Mouse (Mus musculus) duodenum, adult 2 months (tissue): ENCODE data around the gene Crb1. TPM values are rescaled to one million over a fixed set of nuclear protein-coding genes. Genes with fewer than 3 reads are reported as not detected.

ENCODE experiments used
- polyA plus RNA-seq: library from polyadenylated mRNA; depleted of rRNA; stranded (reverse); fragments of >200 nt; gene quantifications from 2 replicates; pipeline ENCODE4 v1.2.3, GENCODE M21; 2012; ENCODE audit warnings: low replicate concordance; rRNA removed

Crb1 gene
- not detected in 2 replicates for polyA plus RNA-seq

GRCm38 (mm10) chr1:139376638-139377286 is at the start of gene Crb1:
TSS of gene Crb1 (minus strand) at chr1:139377100.

GRCm38 (mm10) chr1:139421875-139422791 is 45.2 kb upstream of the Crb1 start, which contains the start of gene Zbtb41:
TSS of gene Zbtb41 (plus strand) at chr1:139422288.

Other genes with a start within 250 kb of the Crb1 start
- gene Zbtb41, start 45.2 kb upstream of the Crb1 start, polyA plus RNA-seq, result 0.24 and 0.57 TPM in 2 replicates
- gene Aspm, start 77.7 kb upstream of the Crb1 start, polyA plus RNA-seq, result 0.27 and 0.49 TPM in 2 replicates
- not detected in 2 replicates for gene F13b, start 124.6 kb upstream of the Crb1 start, polyA plus RNA-seq
- not detected in 2 replicates for gene Cfhr1, start 183.2 kb upstream of the Crb1 start, polyA plus RNA-seq